Mouse (Mus musculus): ENCODE measurements at regions not wholly inside any gene's neighbourhood (a gene's known extent, or its start where the extent isn't known, plus 50 kb on each side); places are given as distances from the start of the nearest gene placed in this dataset.

GRCm38 (mm10) chr16:29913357-29914010, 150.7 kb upstream of the Hes1 start:
- in situ Hi-C loops (cut with MboI; ENCODE audit: low pct_ligation_motif_present, low pct_unique_long_range_greater_than_20kb, low sequenced_read_pairs) (no loop called here), dilution Hi-C loops (cut with MboI; ENCODE audit: extremely low pct_ligation_motif_present, extremely low pct_unique_long_range_greater_than_20kb, low sequenced_read_pairs) (no loop called here)
- peaks cover 4 to 11% of the 10 kb centered on the region in 2 experiments for H3K4me1 ChIP-seq (ENCODE audit: control insufficient read depth in 1 of 2, insufficient read depth in 2 of 2)

GRCm38 (mm10) chr16:29915346-29915745, 148.8 kb upstream of the Hes1 start:
- H3K27me3 ChIP-seq (replicated peaks) = peaks cover 6% of the 10 kb centered on the region
- H3K4me2 ChIP-seq (ENCODE audit: insufficient read depth, low read depth, poor library complexity, severe bottlenecking) = no peak overlapping the region
- dilution Hi-C loops (cut with MboI; ENCODE audit: extremely low pct_ligation_motif_present, extremely low pct_unique_long_range_greater_than_20kb, low sequenced_read_pairs) (no loop called here), in situ Hi-C loops (cut with MboI; ENCODE audit: low pct_ligation_motif_present, low pct_unique_long_range_greater_than_20kb, low sequenced_read_pairs) (no loop called here)
- H3K27ac ChIP-seq (ENCODE audit: insufficient read depth, low read depth) = no peak overlapping the region
- no peak for DNase-seq (ENCODE audit: extremely low read depth)
- H3K4me1 ChIP-seq (ENCODE audit: control insufficient read depth in 1 of 2, insufficient read depth in 2 of 2) = peaks cover 4 to 9% of the 10 kb centered on the region in 2 experiments
- H3K4me3 ChIP-seq (replicated peaks in 1 of 3; ENCODE audit: low read depth in 2 of 3, low read length in 2 of 3, poor library complexity in 1 of 3) = no peak overlapping the region
- H3K9me3 ChIP-seq (replicated peaks; ENCODE audit: low read length) = peaks cover 13% of the 10 kb centered on the region
- no peak overlapping the region for H3K9ac ChIP-seq (ENCODE audit: insufficient read depth, low read depth)
- no peaks in the 10 kb centered on the region for H3K36me3 ChIP-seq (replicated peaks in 1 of 2; ENCODE audit: control insufficient read depth in 1 of 2, insufficient read depth in 1 of 2, low read length in 1 of 2)
- no peak for TF ChIP-seq MAFK (IDR thresholded peaks at IDR 0.05; ENCODE audit: insufficient replicate concordance, low read length)
- TF ChIP-seq GABPA (IDR thresholded peaks at IDR 0.05; ENCODE audit: insufficient replicate concordance, low read depth, low read length) = no peak
- TF ChIP-seq SMC3 (IDR thresholded peaks at IDR 0.05; ENCODE audit: low read depth, low read length) = no peak
- no peak for TF ChIP-seq ELF1 (IDR thresholded peaks at IDR 0.05; ENCODE audit: low read depth, low read length)
- TF ChIP-seq CHD1 (IDR thresholded peaks at IDR 0.05; ENCODE audit: low read depth, low read length) = no peak
- TF ChIP-seq MEF2A (IDR thresholded peaks at IDR 0.05; ENCODE audit: borderline replicate concordance, low read depth, low read length) = no peak
- TF ChIP-seq ETS1 (conservative IDR thresholded peaks at IDR 0.05; ENCODE audit: low read depth, low read length) = no peak
- TF ChIP-seq BHLHE40 (IDR thresholded peaks at IDR 0.05; ENCODE audit: low read depth, low read length) = no peak
- no peak for TF ChIP-seq JUND (conservative IDR thresholded peaks at IDR 0.05; ENCODE audit: low read depth, low read length)
- no peak for TF ChIP-seq POLR2A (IDR thresholded peaks at IDR 0.05; ENCODE audit: low read depth, low read length)
- no peak for TF ChIP-seq MAX (IDR thresholded peaks at IDR 0.05; ENCODE audit: low read length)
- no peaks in the 10 kb centered on the region for H3K79me2 ChIP-seq (replicated peaks; ENCODE audit: control insufficient read depth, extremely low read depth, insufficient read depth, poor library complexity, severe bottlenecking)

More at GRCm38 (mm10) chr16:29913357-29914010, 150.7 kb upstream of the Hes1 start:
- Histone ChIP-seq H3K27ac (ENCODE audit: insufficient read depth, low read depth) (no peak overlapping the region), H3K9ac (ENCODE audit: insufficient read depth, low read depth) (no peak overlapping the region), H3K79me2 (replicated peaks; ENCODE audit: control insufficient read depth, extremely low read depth, insufficient read depth, poor library complexity, severe bottlenecking) (no peaks in the 10 kb centered on the region), H3K4me3 (replicated peaks in 1 of 3; ENCODE audit: low read depth in 2 of 3, low read length in 2 of 3, poor library complexity in 1 of 3) (no peak overlapping the region), H3K36me3 (replicated peaks in 1 of 2; ENCODE audit: control insufficient read depth in 1 of 2, insufficient read depth in 1 of 2, low read length in 1 of 2) (no peaks in the 10 kb centered on the region), H3K9me3 (replicated peaks; ENCODE audit: low read length) (peaks cover 13% of the 10 kb centered on the region), H3K4me2 (ENCODE audit: insufficient read depth, low read depth, poor library complexity, severe bottlenecking) (no peak overlapping the region), H3K27me3 (replicated peaks) (peaks cover 6% of the 10 kb centered on the region)
- no peak for DNase-seq (ENCODE audit: extremely low read depth)
- TF ChIP-seq ZNF384 (IDR thresholded peaks at IDR 0.05; ENCODE audit: low read depth, low read length) = peak; percentile 54
- no peak for TF ChIP-seq MAFK (IDR thresholded peaks at IDR 0.05; ENCODE audit: insufficient replicate concordance, low read length)
- no peak for TF ChIP-seq GABPA (IDR thresholded peaks at IDR 0.05; ENCODE audit: insufficient replicate concordance, low read depth, low read length)
- no peak for TF ChIP-seq SIN3A (IDR thresholded peaks at IDR 0.05; ENCODE audit: low read length)

DNA sequence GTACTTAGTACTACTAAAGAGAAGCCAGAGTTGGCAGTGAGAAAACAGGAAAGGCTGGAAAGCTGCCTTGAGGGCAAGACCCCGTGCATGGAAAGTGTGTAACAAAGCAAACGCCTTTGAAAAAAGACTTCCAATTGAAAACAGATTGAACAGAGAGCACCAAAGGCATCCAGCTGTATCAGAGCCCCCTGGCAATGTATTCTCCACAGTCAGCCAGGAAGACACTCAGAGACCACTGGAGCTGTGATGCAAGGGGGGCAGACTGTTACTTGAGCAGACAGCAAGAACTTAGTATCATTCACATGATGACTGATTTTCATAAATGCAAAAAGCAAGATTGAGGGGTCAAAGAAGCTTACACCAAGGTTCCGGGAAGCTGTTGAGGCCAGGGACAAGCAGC, 146.2 kb upstream of the Hes1 start:
- Histone ChIP-seq H3K4me2 (ENCODE audit: insufficient read depth, low read depth, poor library complexity, severe bottlenecking) (no peak overlapping the region), H3K27me3 (replicated peaks) (peaks cover 6% of the 10 kb centered on the region), H3K27ac (ENCODE audit: insufficient read depth, low read depth) (no peak overlapping the region), H3K4me1 (ENCODE audit: control insufficient read depth in 1 of 2, insufficient read depth in 2 of 2) (no peaks in the 10 kb centered on the region), H3K4me3 (replicated peaks in 1 of 3; ENCODE audit: low read depth in 2 of 3, low read length in 2 of 3, poor library complexity in 1 of 3) (no peak overlapping the region), H3K36me3 (replicated peaks in 1 of 2; ENCODE audit: control insufficient read depth in 1 of 2, insufficient read depth in 1 of 2, low read length in 1 of 2) (no peaks in the 10 kb centered on the region), H3K79me2 (replicated peaks; ENCODE audit: control insufficient read depth, extremely low read depth, insufficient read depth, poor library complexity, severe bottlenecking) (no peaks in the 10 kb centered on the region), H3K9ac (ENCODE audit: insufficient read depth, low read depth) (no peak overlapping the region), H3K9me3 (replicated peaks; ENCODE audit: low read length) (no peaks in the 10 kb centered on the region)
- TF ChIP-seq ZMIZ1 (IDR thresholded peaks at IDR 0.05; ENCODE audit: low read depth, low read length) (no peak), JUN (IDR thresholded peaks at IDR 0.05; ENCODE audit: insufficient read depth, low read depth, low read length) (no peak), MAZ (IDR thresholded peaks at IDR 0.05; ENCODE audit: low read depth, low read length) (no peak), CHD1 (IDR thresholded peaks at IDR 0.05; ENCODE audit: low read depth, low read length) (no peak), E2F4 (IDR thresholded peaks at IDR 0.05; ENCODE audit: insufficient replicate concordance, low read depth, low read length) (no peak), JUND (conservative IDR thresholded peaks at IDR 0.05; ENCODE audit: low read depth, low read length) (no peak), MAFK (IDR thresholded peaks at IDR 0.05; ENCODE audit: insufficient replicate concordance, low read length) (no peak), USF1 (IDR thresholded peaks at IDR 0.05; ENCODE audit: low read depth, low read length) (no peak), POLR2A (IDR thresholded peaks at IDR 0.05; ENCODE audit: low read depth, low read length) (no peak), MXI1 (IDR thresholded peaks at IDR 0.05; ENCODE audit: low read depth, low read length) (no peak), MEF2A (IDR thresholded peaks at IDR 0.05; ENCODE audit: borderline replicate concordance, low read depth, low read length) (no peak), BHLHE40 (IDR thresholded peaks at IDR 0.05; ENCODE audit: low read depth, low read length) (no peak), MYC (IDR thresholded peaks at IDR 0.05; ENCODE audit: low read depth, low read length) (no peak), TBP (conservative IDR thresholded peaks at IDR 0.05; ENCODE audit: low read depth, low read length) (no peak), POLR2AphosphoS2 (IDR thresholded peaks at IDR 0.05; ENCODE audit: low read depth, low read length) (no peak), USF2 (conservative IDR thresholded peaks at IDR 0.05; ENCODE audit: low read depth, low read length) (no peak)
- DNase-seq (ENCODE audit: extremely low read depth) = no peak
- in situ Hi-C loops (cut with MboI; ENCODE audit: low pct_ligation_motif_present, low pct_unique_long_range_greater_than_20kb, low sequenced_read_pairs) = no loop called here
- dilution Hi-C loops (cut with MboI; ENCODE audit: extremely low pct_ligation_motif_present, extremely low pct_unique_long_range_greater_than_20kb, low sequenced_read_pairs) = no loop called here

Measured in CH12.LX (cell line).